Mouse (Mus musculus): ENCODE data around the gene Rnf19b. TPM values are rescaled to one million over a fixed set of nuclear protein-coding genes. Genes with fewer than 3 reads are reported as not detected.

Gene Rnf19b
- polyA plus RNA-seq, 1 experiment from 2014 or later = 11.3 TPM

GRCm38 (mm10) chr4:129111350-129111749, 53.3 kb downstream of the Rnf19b start:
- H3K9me3 ChIP-seq = no peaks in the 10 kb centered on the region
- WGBS = 62% methylated on average over 11 of the region's 11 CpGs
- no peak overlapping the region for H3K4me2 ChIP-seq (replicated peaks)
- no peak overlapping the region for H3K4me3 ChIP-seq
- H3K4me1 ChIP-seq = peaks cover 7% of the 10 kb centered on the region; the same call in 1 of the 2 replicates
- H3K27ac ChIP-seq = no peak overlapping the region
- no peak overlapping the region for H3K9ac ChIP-seq
- H3K27me3 ChIP-seq = peaks cover 18% of the 10 kb centered on the region
- no peak for ATAC-seq (ENCODE audit: insufficient number of reproducible peaks, insufficient read depth, low FRiP score, low TSS enrichment)
- no peaks in the 10 kb centered on the region for H3K36me3 ChIP-seq

- no peak overlapping the region for H3K4me2 ChIP-seq (replicated peaks)
- H3K9me3 ChIP-seq = no peaks in the 10 kb centered on the region
- no peak overlapping the region for H3K4me3 ChIP-seq
- H3K4me1 ChIP-seq = peaks cover 3% of the 10 kb centered on the region; the same call in 1 of the 2 replicates
- peaks cover 9% of the 10 kb centered on the region; the same call in 1 of the 2 replicates for H3K27me3 ChIP-seq
- H3K27ac ChIP-seq = no peak overlapping the region
- WGBS = 60% methylated on average over 13 of the region's 13 CpGs
- no peak for ATAC-seq (ENCODE audit: insufficient number of reproducible peaks, insufficient read depth, low FRiP score, low TSS enrichment)
- no peak overlapping the region for H3K9ac ChIP-seq
- H3K36me3 ChIP-seq = no peaks in the 10 kb centered on the region
Observed at GRCm38 (mm10) chr4:129112231-129112630, 54.2 kb downstream of the Rnf19b start.

GRCm38 (mm10) chr4:129113083-129113988, 55.3 kb downstream of the Rnf19b start:
- no peak overlapping the region for H3K4me3 ChIP-seq
- H3K9me3 ChIP-seq = no peaks in the 10 kb centered on the region
- ATAC-seq (ENCODE audit: insufficient number of reproducible peaks, insufficient read depth, low FRiP score, low TSS enrichment) = peak; percentile 48; the same call in 1 of the 2 replicates
- peaks cover 3% of the 10 kb centered on the region; the same call in 1 of the 2 replicates for H3K4me1 ChIP-seq
- H3K36me3 ChIP-seq = no peaks in the 10 kb centered on the region
- no peak overlapping the region for H3K27ac ChIP-seq
- H3K27me3 ChIP-seq = peaks cover 9% of the 10 kb centered on the region
- H3K9ac ChIP-seq = no peak overlapping the region
- H3K4me2 ChIP-seq (replicated peaks) = no peak overlapping the region
- WGBS = 33% methylated on average over 28 of the region's 28 CpGs

- ATAC-seq (ENCODE audit: insufficient number of reproducible peaks, insufficient read depth, low FRiP score, low TSS enrichment) = no peak
- Histone ChIP-seq H3K27ac (no peak overlapping the region), H3K36me3 (no peaks in the 10 kb centered on the region), H3K27me3 (peaks cover 36% of the 10 kb centered on the region), H3K9ac (no peak overlapping the region), H3K4me1 (peaks cover 19% of the 10 kb centered on the region), H3K4me3 (no peak overlapping the region), H3K4me2 (replicated peaks) (no peak overlapping the region), H3K9me3 (no peaks in the 10 kb centered on the region)
- WGBS = 92% methylated on average over 8 of the region's 8 CpGs
Observed at GRCm38 (mm10) chr4:129116703-129117102, 58.6 kb downstream of the Rnf19b start.

- H3K36me3 ChIP-seq = no peaks in the 10 kb centered on the region
- H3K27ac ChIP-seq = no peak overlapping the region
- H3K4me1 ChIP-seq = peaks cover 18% of the 10 kb centered on the region
- H3K4me2 ChIP-seq (replicated peaks) = no peak overlapping the region
- 84% methylated on average over 14 of the region's 14 CpGs for WGBS
- no peak for ATAC-seq (ENCODE audit: insufficient number of reproducible peaks, insufficient read depth, low FRiP score, low TSS enrichment)
- no peak overlapping the region for H3K9ac ChIP-seq
- no peaks in the 10 kb centered on the region for H3K9me3 ChIP-seq
- H3K27me3 ChIP-seq = peaks cover 48% of the 10 kb centered on the region
- no peak overlapping the region for H3K4me3 ChIP-seq
Observed at GRCm38 (mm10) chr4:129117720-129118510, 59.8 kb downstream of the Rnf19b start.

- H3K27me3 ChIP-seq = peaks cover 58% of the 10 kb centered on the region
- H3K4me3 ChIP-seq = no peak overlapping the region
- no peak for ATAC-seq (ENCODE audit: insufficient number of reproducible peaks, insufficient read depth, low FRiP score, low TSS enrichment)
- H3K36me3 ChIP-seq = no peaks in the 10 kb centered on the region
- H3K9ac ChIP-seq = no peak overlapping the region
- no peak overlapping the region for H3K4me2 ChIP-seq (replicated peaks)
- H3K4me1 ChIP-seq = peaks cover 18% of the 10 kb centered on the region
- no peak overlapping the region for H3K27ac ChIP-seq
- no peaks in the 10 kb centered on the region for H3K9me3 ChIP-seq
- WGBS = 79% methylated on average over 10 of the region's 10 CpGs
Observed at GRCm38 (mm10) chr4:129119708-129120107, 61.6 kb downstream of the Rnf19b start.

- no peak for ATAC-seq (ENCODE audit: insufficient number of reproducible peaks, insufficient read depth, low FRiP score, low TSS enrichment)
- no peak overlapping the region for H3K27ac ChIP-seq
- H3K27me3 ChIP-seq = peaks cover 69% of the 10 kb centered on the region
- WGBS = 1% methylated on average over 45 of the region's 59 CpGs
- H3K4me2 ChIP-seq (replicated peaks) = peak overlapping the region; percentile 97
- H3K4me1 ChIP-seq = peaks cover 29% of the 10 kb centered on the region
- H3K9me3 ChIP-seq = no peaks in the 10 kb centered on the region
- peak overlapping the region; percentile 39 for H3K4me3 ChIP-seq
- peak overlapping the region; percentile 22 for H3K9ac ChIP-seq
- H3K36me3 ChIP-seq = no peaks in the 10 kb centered on the region
Observed at GRCm38 (mm10) chr4:129120520-129121445, 62.7 kb downstream of the Rnf19b start.

GRCm38 (mm10) chr4:129121569-129122086, 63.6 kb downstream of the Rnf19b start, which contains the start of gene Hpca:
TSS of gene Hpca (minus strand) at chr4:129122036.
- H3K9ac ChIP-seq = peak within 1 kb of the TSS; percentile 22
- H3K27me3 ChIP-seq = peaks cover 64% of the 10 kb centered on the region
- under 1% methylated on average over 17 of the region's 17 CpGs for WGBS
- peak within 1 kb of the TSS; percentile 97 for H3K4me2 ChIP-seq (replicated peaks)
- H3K27ac ChIP-seq = no peak within 1 kb of the TSS
- H3K36me3 ChIP-seq = no peaks in the 10 kb centered on the region
- no peaks in the 10 kb centered on the region for H3K9me3 ChIP-seq
- H3K4me3 ChIP-seq = peak within 1 kb of the TSS; percentile 39
- H3K4me1 ChIP-seq = peaks cover 32% of the 10 kb centered on the region
- no peak for ATAC-seq (ENCODE audit: insufficient number of reproducible peaks, insufficient read depth, low FRiP score, low TSS enrichment)

- Histone ChIP-seq H3K9me3 (no peaks in the 10 kb centered on the region), H3K4me1 (peaks cover 32% of the 10 kb centered on the region), H3K27ac (no peak overlapping the region), H3K36me3 (no peaks in the 10 kb centered on the region), H3K27me3 (peaks cover 64% of the 10 kb centered on the region), H3K4me2 (replicated peaks) (peak overlapping the region; percentile 97; the same call in 1 of the 2 replicates), H3K4me3 (no peak overlapping the region), H3K9ac (no peak overlapping the region)
- no peak for ATAC-seq (ENCODE audit: insufficient number of reproducible peaks, insufficient read depth, low FRiP score, low TSS enrichment)
- WGBS = 33% methylated on average over 9 of the region's 9 CpGs
Observed at GRCm38 (mm10) chr4:129122107-129122506, 64.0 kb downstream of the Rnf19b start.

GRCm38 (mm10) chr4:129122719-129123118, 64.6 kb downstream of the Rnf19b start:
- ATAC-seq (ENCODE audit: insufficient number of reproducible peaks, insufficient read depth, low FRiP score, low TSS enrichment) = no peak
- Histone ChIP-seq H3K9ac (no peak overlapping the region), H3K36me3 (no peaks in the 10 kb centered on the region), H3K9me3 (no peaks in the 10 kb centered on the region), H3K4me1 (peaks cover 32% of the 10 kb centered on the region), H3K4me3 (no peak overlapping the region), H3K4me2 (replicated peaks) (no peak overlapping the region), H3K27me3 (peaks cover 64% of the 10 kb centered on the region), H3K27ac (no peak overlapping the region)
- 27% methylated on average over 8 of the region's 8 CpGs for WGBS
